Mouse (Mus musculus) liver, embryonic 14.5 days (tissue): Measurements from ENCODE around the gene Cntnap2. TPM values are rescaled to one million over a fixed set of nuclear protein-coding genes. Genes with fewer than 3 reads are reported as not detected.
"Not testable (repeated sequence)": the region's sequence is repeated elsewhere in the genome, so short reads cannot be mapped to it uniquely, and the experiment has no call there.

ENCODE experiments used
- ATAC-seq: fragments of 200-750 bp; cut with Nextera tagmentation; 2 replicates; pipeline ENCODE4 v1.8.0; 2017; ENCODE audit warnings: moderate number of reproducible peaks, mild to moderate bottlenecking, moderate library complexity; ENCODE audit not compliant: insufficient read depth
- DNase-seq, 3 experiments: peaks; one replicate each; pipeline ENCODE4 v3.0.0-alpha.2; 2012 to 2013; ENCODE audit warnings: low read depth in 3 of 3, low spot score in 3 of 3
- H3K27ac ChIP-seq: fragments of 300-500 bp; sonication (generic); 2 replicates; pipeline ENCODE4 v1.5.1; 2014; ENCODE audit warnings: moderate library complexity, mild to moderate bottlenecking, control low read depth, inconsistent platforms
- H3K27me3 ChIP-seq: fragments of 300-500 bp; sonication (generic); 2 replicates; pipeline ENCODE4 v1.6.1; 2014; ENCODE audit warnings: mild to moderate bottlenecking, low read length, moderate library complexity; ENCODE audit not compliant: control insufficient read depth, insufficient read depth
- H3K36me3 ChIP-seq: fragments of 300-500 bp; sonication (generic); replicated peaks from 2 replicates; pipeline ENCODE4 v1.6.1; 2014; ENCODE audit warnings: low read depth; ENCODE audit not compliant: control insufficient read depth, insufficient read depth
- H3K4me1 ChIP-seq, 2 experiments: fragments of 200-500 bp in 1 of 2; fragments of 300-500 bp in 1 of 2; sonication (generic) in 1 of 2; replicated peaks; 2 replicates each; pipeline ENCODE4 v1.6.1; 2012 to 2014; ENCODE audit warnings: antibody characterized with exemption in 1 of 2, inconsistent platforms in 1 of 2, low read length in 1 of 2; ENCODE audit not compliant: control insufficient read depth in 2 of 2, insufficient read depth in 2 of 2
- H3K4me2 ChIP-seq: fragments of 300-500 bp; sonication (generic); 2 replicates; pipeline ENCODE4 v1.6.1; 2014; ENCODE audit warnings: low read depth, mild to moderate bottlenecking, control low read depth, moderate library complexity
- H3K4me3 ChIP-seq, 2 experiments: fragments of 200-500 bp in 1 of 2; fragments of 300-500 bp in 1 of 2; sonication (generic) in 1 of 2; 2 replicates each; pipeline ENCODE4 v1.5.1; 2012 to 2014; ENCODE audit warnings: low read depth in 2 of 2, low read length in 2 of 2, mild to moderate bottlenecking in 2 of 2, control low read depth in 1 of 2, inconsistent platforms in 1 of 2, moderate library complexity in 1 of 2; ENCODE audit not compliant: insufficient read depth in 1 of 2
- H3K9ac ChIP-seq: fragments of 300-500 bp; sonication (generic); replicated peaks from 2 replicates; pipeline ENCODE4 v1.6.1; 2014; ENCODE audit warnings: mild to moderate bottlenecking, control low read depth, moderate library complexity
- H3K9me3 ChIP-seq: fragments of 300-500 bp; sonication (generic); 2 replicates; pipeline ENCODE4 v1.6.1; 2016; ENCODE audit warnings: low read length, mixed read lengths; ENCODE audit not compliant: control insufficient read depth
- CTCF ChIP-seq: IDR thresholded peaks from 2 replicates; pipeline ENCODE4 v1.5.1; 2016; ENCODE audit warnings: antibody characterized with exemption, low read depth, control low read depth
- EP300 ChIP-seq: IDR thresholded peaks from 2 replicates; pipeline ENCODE4 v1.6.1; 2016; ENCODE audit warnings: antibody characterized with exemption, low read depth
- WGBS: fragments of 180-500 bp; shearing (Covaris S2); extraction: QIAGEN DNeasy Blood & Tissue Kit; methylation state at CpG from one replicate; pipeline ENCODE4 v1.1.7; 2014; ENCODE audit not compliant: insufficient replicate concordance; 5-methylcytosine and 5-hydroxymethylcytosine counted together
- polyA plus RNA-seq, 2 experiments: library from polyadenylated mRNA; depleted of rRNA in 1 of 2; stranded (reverse) in 1 of 2; unstranded in 1 of 2; fragments of >200 nt; fragmentation: Nextera tagmentation in 1 of 2; extraction: Ambion mirVana in 1 of 2; gene quantifications; 2 replicates each; pipeline versions ENCODE4 v1.2.1 to v1.2.3; 2012 to 2014

Cntnap2 gene
- polyA plus RNA-seq, 2 experiments = 0.38 to 0.39 TPM

GRCm38 (mm10) chr6:47050319-47051222, 1991.4 kb downstream of the Cntnap2 start:
- ATAC-seq = no peak
- TF ChIP-seq CTCF (no peak), EP300 (no peak)
- Histone ChIP-seq H3K4me3 (no peak overlapping the region), H3K4me1 (no peaks in the 10 kb centered on the region), H3K9me3 (no peaks in the 10 kb centered on the region), H3K36me3 (no peaks in the 10 kb centered on the region), H3K4me2 (no peak overlapping the region), H3K27me3 (no peaks in the 10 kb centered on the region), H3K27ac (no peak overlapping the region), H3K9ac (no peak overlapping the region)
- 47% methylated on average over 7 of the region's 7 CpGs for WGBS
- DNase-seq = no peak

- TF ChIP-seq EP300 = no peak
- TF ChIP-seq CTCF = no peak
- no peak overlapping the region for H3K27ac ChIP-seq
- H3K9ac ChIP-seq = no peak overlapping the region
- H3K4me2 ChIP-seq = no peak overlapping the region
- H3K4me1 ChIP-seq = no peaks in the 10 kb centered on the region
- H3K4me3 ChIP-seq = no peak overlapping the region
- DNase-seq (no peak), ATAC-seq (no peak)
- H3K27me3 ChIP-seq = no peaks in the 10 kb centered on the region
- no peaks in the 10 kb centered on the region for H3K36me3 ChIP-seq
- 54% methylated on average over 3 of the region's 3 CpGs for WGBS
- H3K9me3 ChIP-seq = no peaks in the 10 kb centered on the region
Measured at GRCm38 (mm10) chr6:47061341-47061740, 2002.2 kb downstream of the Cntnap2 start.

- Histone ChIP-seq H3K9me3 (no peaks in the 10 kb centered on the region), H3K27ac (no peak overlapping the region), H3K4me1 (no peaks in the 10 kb centered on the region), H3K4me2 (no peak overlapping the region), H3K27me3 (no peaks in the 10 kb centered on the region), H3K9ac (no peak overlapping the region), H3K4me3 (no peak overlapping the region), H3K36me3 (no peaks in the 10 kb centered on the region)
- ATAC-seq = no peak
- DNase-seq = no peak
- 60% methylated on average over 4 of the region's 4 CpGs for WGBS
- no peak for TF ChIP-seq CTCF
- TF ChIP-seq EP300 = no peak
Measured at GRCm38 (mm10) chr6:47089998-47090397, 2030.8 kb downstream of the Cntnap2 start.

- 18% methylated on average over 1 of the region's 1 CpGs for WGBS
- H3K4me3 ChIP-seq = no peak overlapping the region
- TF ChIP-seq CTCF (no peak), EP300 (no peak)
Measured at GRCm38 (mm10) chr6:47104951-47105350, 2045.8 kb downstream of the Cntnap2 start.

GRCm38 (mm10) chr6:47109582-47110220, 2050.5 kb downstream of the Cntnap2 start:
- H3K9ac ChIP-seq = no peak overlapping the region
- H3K27ac ChIP-seq = no peak overlapping the region
- no peaks in the 10 kb centered on the region for H3K9me3 ChIP-seq
- no peak for TF ChIP-seq CTCF
- no peak for TF ChIP-seq EP300
- H3K4me3 ChIP-seq = no peak overlapping the region
- 41% methylated on average over 6 of the region's 6 CpGs for WGBS
- ATAC-seq (no peak), DNase-seq (no peak)
- no peaks in the 10 kb centered on the region for H3K4me1 ChIP-seq
- H3K36me3 ChIP-seq = no peaks in the 10 kb centered on the region
- no peak overlapping the region for H3K4me2 ChIP-seq
- no peaks in the 10 kb centered on the region for H3K27me3 ChIP-seq

More at GRCm38 (mm10) chr6:47104951-47105350, 2045.8 kb downstream of the Cntnap2 start:
- no peak overlapping the region for H3K4me2 ChIP-seq
- H3K27ac ChIP-seq = no peak overlapping the region
- H3K36me3 ChIP-seq = no peaks in the 10 kb centered on the region
- ATAC-seq (no peak), DNase-seq (no peak)
- no peaks in the 10 kb centered on the region for H3K4me1 ChIP-seq
- H3K9ac ChIP-seq = no peak overlapping the region
- H3K9me3 ChIP-seq = no peaks in the 10 kb centered on the region
- no peaks in the 10 kb centered on the region for H3K27me3 ChIP-seq

GRCm38 (mm10) chr6:47134063-47134462, 2074.9 kb downstream of the Cntnap2 start:
- not testable (repeated sequence) for H3K4me1 ChIP-seq, ATAC-seq, H3K4me3 ChIP-seq, H3K36me3 ChIP-seq, H3K4me2 ChIP-seq, H3K9me3 ChIP-seq, H3K27me3 ChIP-seq, DNase-seq, H3K27ac ChIP-seq, H3K9ac ChIP-seq
- WGBS = no CpG with 5 or more reads among the region's 1 CpGs

GRCm38 (mm10) chr6:47153018-47153417, 2093.9 kb downstream of the Cntnap2 start:
- ATAC-seq, H3K27ac ChIP-seq, H3K4me2 ChIP-seq, H3K27me3 ChIP-seq, H3K4me1 ChIP-seq, H3K4me3 ChIP-seq, DNase-seq, H3K9me3 ChIP-seq, H3K9ac ChIP-seq, H3K36me3 ChIP-seq: not testable (repeated sequence)
- no CpG with 5 or more reads among the region's 1 CpGs for WGBS
